Mouse (Mus musculus): ENCODE results near the gene Ctu2. TPM values are rescaled to one million over a fixed set of nuclear protein-coding genes. Genes with fewer than 3 reads are reported as not detected.

Gene Ctu2
- total and polyA plus RNA-seq, 3 experiments, result 23.8 to 63.1 (median 40.4) TPM

GRCm38 (mm10) chr8:122442356-122442755 is 33.6 kb upstream of the Ctu2 start:
- Histone ChIP-seq H3K9ac (ENCODE audit: insufficient read depth, low read depth) (peak overlapping the region; percentile 61), H3K27ac (ENCODE audit: insufficient read depth, low read depth) (no peak overlapping the region), H3K4me3 (replicated peaks in 1 of 3; ENCODE audit: low read depth in 2 of 3, low read length in 2 of 3, poor library complexity in 1 of 3) (peak overlapping the region; percentile 74 to 81 (median 75)), H3K79me2 (replicated peaks; ENCODE audit: control insufficient read depth, extremely low read depth, insufficient read depth, poor library complexity, severe bottlenecking) (no peaks in the 10 kb centered on the region), H3K27me3 (replicated peaks) (no peaks in the 10 kb centered on the region), H3K4me2 (ENCODE audit: insufficient read depth, low read depth, poor library complexity, severe bottlenecking) (peak overlapping the region; percentile 89), H3K9me3 (replicated peaks; ENCODE audit: low read length) (peaks cover 4% of the 10 kb centered on the region), H3K4me1 (ENCODE audit: control insufficient read depth in 1 of 2, insufficient read depth in 2 of 2) (peaks cover 4 to 47% of the 10 kb centered on the region in 2 experiments; a peak in 3 of 4 replicates), H3K36me3 (replicated peaks in 1 of 2; ENCODE audit: control insufficient read depth in 1 of 2, insufficient read depth in 1 of 2, low read length in 1 of 2) (peaks cover 25 to 41% of the 10 kb centered on the region in 2 experiments)
- DNase-seq (ENCODE audit: extremely low read depth), result no peak
- in situ Hi-C loops (cut with MboI; ENCODE audit: low pct_ligation_motif_present, low pct_unique_long_range_greater_than_20kb, low sequenced_read_pairs), result loop anchor here (25.0 kb wide), 1 partner anchor 855 kb away; the partner anchor contains the start of genes Fbxo31 and Map1lc3b
- TF ChIP-seq GABPA (IDR thresholded peaks at IDR 0.05; ENCODE audit: insufficient replicate concordance, low read depth, low read length) (no peak), POLR2A (IDR thresholded peaks at IDR 0.05; ENCODE audit: low read depth, low read length) (no peak), POLR2AphosphoS2 (IDR thresholded peaks at IDR 0.05; ENCODE audit: low read depth, low read length) (no peak), MYC (IDR thresholded peaks at IDR 0.05; ENCODE audit: low read depth, low read length) (no peak), BHLHE40 (IDR thresholded peaks at IDR 0.05; ENCODE audit: low read depth, low read length) (no peak), ZKSCAN1 (IDR thresholded peaks at IDR 0.05; ENCODE audit: borderline replicate concordance, low read depth, low read length) (no peak), UBTF (IDR thresholded peaks at IDR 0.05; ENCODE audit: low read depth, low read length) (no peak), USF2 (conservative IDR thresholded peaks at IDR 0.05; ENCODE audit: low read depth, low read length) (no peak), MXI1 (IDR thresholded peaks at IDR 0.05; ENCODE audit: low read depth, low read length) (no peak), KAT2A (IDR thresholded peaks at IDR 0.05; ENCODE audit: insufficient replicate concordance, low read length) (no peak), JUND (conservative IDR thresholded peaks at IDR 0.05; ENCODE audit: low read depth, low read length) (no peak), EP300 (IDR thresholded peaks at IDR 0.05; ENCODE audit: low read length) (no peak), MAZ (IDR thresholded peaks at IDR 0.05; ENCODE audit: low read depth, low read length) (no peak), MAX (IDR thresholded peaks at IDR 0.05; ENCODE audit: low read length) (no peak), RCOR1 (conservative IDR thresholded peaks at IDR 0.05; ENCODE audit: low read depth, low read length) (no peak), TCF12 (IDR thresholded peaks at IDR 0.05; ENCODE audit: low read depth, low read length) (no peak), NELFE (IDR thresholded peaks at IDR 0.05; ENCODE audit: low read depth, low read length) (no peak)
- dilution Hi-C loops (cut with MboI; ENCODE audit: extremely low pct_ligation_motif_present, extremely low pct_unique_long_range_greater_than_20kb, low sequenced_read_pairs), result no loop called here

- no peak for DNase-seq (ENCODE audit: extremely low read depth)
- H3K36me3 ChIP-seq (replicated peaks in 1 of 2; ENCODE audit: control insufficient read depth in 1 of 2, insufficient read depth in 1 of 2, low read length in 1 of 2), result peaks cover 21 to 37% of the 10 kb centered on the region in 2 experiments
- no peak overlapping the region for H3K27ac ChIP-seq (ENCODE audit: insufficient read depth, low read depth)
- H3K4me1 ChIP-seq (ENCODE audit: control insufficient read depth in 1 of 2, insufficient read depth in 2 of 2), result peaks cover 4 to 43% of the 10 kb centered on the region in 2 experiments; a peak in 3 of 4 replicates
- H3K9me3 ChIP-seq (replicated peaks; ENCODE audit: low read length), result peaks cover 4% of the 10 kb centered on the region
- no peaks in the 10 kb centered on the region for H3K79me2 ChIP-seq (replicated peaks; ENCODE audit: control insufficient read depth, extremely low read depth, insufficient read depth, poor library complexity, severe bottlenecking)
- in situ Hi-C loops (cut with MboI; ENCODE audit: low pct_ligation_motif_present, low pct_unique_long_range_greater_than_20kb, low sequenced_read_pairs) (loop anchor here (25.0 kb wide), 1 partner anchor 855 kb away; the partner anchor contains the start of genes Fbxo31 and Map1lc3b), dilution Hi-C loops (cut with MboI; ENCODE audit: extremely low pct_ligation_motif_present, extremely low pct_unique_long_range_greater_than_20kb, low sequenced_read_pairs) (no loop called here)
- peak overlapping the region; percentile 61 for H3K9ac ChIP-seq (ENCODE audit: insufficient read depth, low read depth)
- no peak for TF ChIP-seq POLR2A (IDR thresholded peaks at IDR 0.05; ENCODE audit: low read depth, low read length)
- TF ChIP-seq IRF4 (IDR thresholded peaks at IDR 0.05; ENCODE audit: low read depth, low read length), result no peak
- TF ChIP-seq TCF12 (IDR thresholded peaks at IDR 0.05; ENCODE audit: low read depth, low read length), result no peak
- TF ChIP-seq ZKSCAN1 (IDR thresholded peaks at IDR 0.05; ENCODE audit: borderline replicate concordance, low read depth, low read length), result no peak
- peak overlapping the region; percentile 74 to 81 (median 75) for H3K4me3 ChIP-seq (replicated peaks in 1 of 3; ENCODE audit: low read depth in 2 of 3, low read length in 2 of 3, poor library complexity in 1 of 3)
- H3K4me2 ChIP-seq (ENCODE audit: insufficient read depth, low read depth, poor library complexity, severe bottlenecking), result peak overlapping the region; percentile 89
- H3K27me3 ChIP-seq (replicated peaks), result no peaks in the 10 kb centered on the region
Observed at GRCm38 (mm10) chr8:122442781-122443180, 33.2 kb upstream of the Ctu2 start.

Measured in CH12.LX (cell line).